Mouse (Mus musculus): ENCODE measurements around the gene Ctnnb1. TPM values are rescaled to one million over a fixed set of nuclear protein-coding genes. Genes with fewer than 3 reads are reported as not detected.

The Ctnnb1 gene
- polyA plus RNA-seq, 1 experiment = 150 TPM

GRCm38 (mm10) chr9:120940858-120941257 lies 11.8 kb downstream of the Ctnnb1 start:
- no peak for TF ChIP-seq POLR2A (IDR thresholded peaks at IDR 0.05; ENCODE audit: borderline replicate concordance, control insufficient read depth, low read depth, low read length)
- TF ChIP-seq CTCF (IDR thresholded peaks at IDR 0.05; ENCODE audit: control insufficient read depth, insufficient read depth, low read length) = no peak
- Histone ChIP-seq H3K4me1 (ENCODE audit: control insufficient read depth, insufficient read depth, low read length) (peaks cover 7% of the 10 kb centered on the region), H3K4me3 (replicated peaks; ENCODE audit: control insufficient read depth, low read depth, low read length) (no peak overlapping the region), H3K27ac (ENCODE audit: control insufficient read depth, insufficient read depth, low read depth, low read length, poor library complexity) (no peak overlapping the region)
- WGBS = 54% methylated on average over 3 of the region's 3 CpGs

DNA sequence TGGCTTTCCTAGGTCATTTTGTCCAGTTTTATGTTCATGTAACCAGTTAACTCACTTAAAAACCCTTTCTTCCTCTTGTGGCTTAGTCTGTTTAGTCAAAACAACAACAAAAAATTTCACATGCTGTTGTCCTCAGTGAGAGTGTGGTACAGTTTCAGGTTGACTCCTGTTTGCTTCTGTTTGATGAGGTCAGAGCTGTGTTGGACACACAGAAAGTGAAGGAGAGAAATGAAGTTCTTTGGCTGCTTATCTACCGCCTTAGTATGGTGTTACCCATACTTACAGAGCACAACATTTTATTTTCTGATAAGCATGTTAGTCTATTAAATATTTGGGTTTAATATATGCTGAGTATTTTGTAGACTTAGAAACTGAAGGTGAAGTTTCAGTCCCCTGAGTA lies 14.7 kb downstream of the Ctnnb1 start:
- no peak for TF ChIP-seq CTCF (IDR thresholded peaks at IDR 0.05; ENCODE audit: control insufficient read depth, insufficient read depth, low read length)
- TF ChIP-seq POLR2A (IDR thresholded peaks at IDR 0.05; ENCODE audit: borderline replicate concordance, control insufficient read depth, low read depth, low read length) = no peak
- H3K27ac ChIP-seq (ENCODE audit: control insufficient read depth, insufficient read depth, low read depth, low read length, poor library complexity) = no peak overlapping the region
- peaks cover 6% of the 10 kb centered on the region for H3K4me1 ChIP-seq (ENCODE audit: control insufficient read depth, insufficient read depth, low read length)
- 53% methylated on average over 1 of the region's 1 CpGs for WGBS
- no peak overlapping the region for H3K4me3 ChIP-seq (replicated peaks; ENCODE audit: control insufficient read depth, low read depth, low read length)

GRCm38 (mm10) chr9:120944211-120944610 lies 15.2 kb downstream of the Ctnnb1 start:
- 46% methylated on average over 3 of the region's 3 CpGs for WGBS
- no peak overlapping the region; the same call in 1 of the 2 replicates for H3K27ac ChIP-seq (ENCODE audit: control insufficient read depth, insufficient read depth, low read depth, low read length, poor library complexity)
- TF ChIP-seq CTCF (IDR thresholded peaks at IDR 0.05; ENCODE audit: control insufficient read depth, insufficient read depth, low read length) (no peak), POLR2A (IDR thresholded peaks at IDR 0.05; ENCODE audit: borderline replicate concordance, control insufficient read depth, low read depth, low read length) (no peak)
- no peak overlapping the region for H3K4me3 ChIP-seq (replicated peaks; ENCODE audit: control insufficient read depth, low read depth, low read length)
- H3K4me1 ChIP-seq (ENCODE audit: control insufficient read depth, insufficient read depth, low read length) = peaks cover 6% of the 10 kb centered on the region

DNA sequence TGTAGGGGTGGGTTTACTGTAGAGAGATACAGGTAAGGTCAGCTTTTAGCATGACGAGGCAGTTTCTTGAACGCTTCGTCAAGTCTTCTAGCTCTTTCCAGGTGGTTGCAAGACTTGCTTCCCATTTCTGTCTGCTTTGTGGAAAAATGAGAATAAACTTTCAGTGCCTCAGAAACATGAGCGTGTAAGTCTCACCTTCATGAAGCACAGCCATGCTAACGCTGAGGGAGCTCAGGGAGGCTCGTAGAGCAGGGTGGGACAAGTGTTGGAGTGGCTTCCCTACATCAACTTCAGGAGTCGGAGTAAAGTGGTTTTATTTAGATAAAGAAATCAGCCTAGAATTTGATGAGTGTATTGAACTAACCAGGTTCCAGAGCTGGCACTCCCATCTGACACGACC lies 17.1 kb downstream of the Ctnnb1 start:
- H3K4me3 ChIP-seq (replicated peaks; ENCODE audit: control insufficient read depth, low read depth, low read length) = no peak overlapping the region
- peaks cover 3% of the 10 kb centered on the region; the same call in 1 of the 2 replicates for H3K4me1 ChIP-seq (ENCODE audit: control insufficient read depth, insufficient read depth, low read length)
- no peak overlapping the region for H3K27ac ChIP-seq (ENCODE audit: control insufficient read depth, insufficient read depth, low read depth, low read length, poor library complexity)
- TF ChIP-seq CTCF (IDR thresholded peaks at IDR 0.05; ENCODE audit: control insufficient read depth, insufficient read depth, low read length) = no peak
- no peak for TF ChIP-seq POLR2A (IDR thresholded peaks at IDR 0.05; ENCODE audit: borderline replicate concordance, control insufficient read depth, low read depth, low read length)
- WGBS = 61% methylated on average over 8 of the region's 8 CpGs

GRCm38 (mm10) chr9:120948832-120949231 lies 19.8 kb downstream of the Ctnnb1 start:
- TF ChIP-seq POLR2A (IDR thresholded peaks at IDR 0.05; ENCODE audit: borderline replicate concordance, control insufficient read depth, low read depth, low read length) = no peak
- TF ChIP-seq CTCF (IDR thresholded peaks at IDR 0.05; ENCODE audit: control insufficient read depth, insufficient read depth, low read length) = no peak
- 97% methylated on average over 1 of the region's 1 CpGs for WGBS
- Histone ChIP-seq H3K27ac (ENCODE audit: control insufficient read depth, insufficient read depth, low read depth, low read length, poor library complexity) (no peak overlapping the region), H3K4me1 (ENCODE audit: control insufficient read depth, insufficient read depth, low read length) (peaks cover 3% of the 10 kb centered on the region; the same call in 1 of the 2 replicates), H3K4me3 (replicated peaks; ENCODE audit: control insufficient read depth, low read depth, low read length) (no peak overlapping the region)

DNA sequence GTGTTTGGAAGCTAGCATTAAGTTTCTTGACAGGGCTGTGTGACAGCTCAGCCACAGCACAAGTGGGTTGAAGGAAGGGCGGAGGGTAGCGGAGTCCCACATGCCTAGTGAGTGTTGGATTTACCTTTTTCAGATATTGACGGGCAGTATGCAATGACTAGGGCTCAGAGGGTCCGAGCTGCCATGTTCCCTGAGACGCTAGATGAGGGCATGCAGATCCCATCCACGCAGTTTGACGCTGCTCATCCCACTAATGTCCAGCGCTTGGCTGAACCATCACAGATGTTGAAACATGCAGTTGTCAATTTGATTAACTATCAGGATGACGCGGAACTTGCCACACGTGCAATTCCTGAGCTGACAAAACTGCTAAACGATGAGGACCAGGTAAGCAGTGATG lies 21.7 kb downstream of the Ctnnb1 start:
- TF ChIP-seq POLR2A (IDR thresholded peaks at IDR 0.05; ENCODE audit: borderline replicate concordance, control insufficient read depth, low read depth, low read length) = no peak
- TF ChIP-seq CTCF (IDR thresholded peaks at IDR 0.05; ENCODE audit: control insufficient read depth, insufficient read depth, low read length) = no peak
- Histone ChIP-seq H3K4me3 (replicated peaks; ENCODE audit: control insufficient read depth, low read depth, low read length) (no peak overlapping the region), H3K4me1 (ENCODE audit: control insufficient read depth, insufficient read depth, low read length) (no peaks in the 10 kb centered on the region; the same call in 1 of the 2 replicates), H3K27ac (ENCODE audit: control insufficient read depth, insufficient read depth, low read depth, low read length, poor library complexity) (no peak overlapping the region)
- 91% methylated on average over 12 of the region's 12 CpGs for WGBS

GRCm38 (mm10) chr9:120951947-120952346 lies 22.9 kb downstream of the Ctnnb1 start:
- H3K4me1 ChIP-seq (ENCODE audit: control insufficient read depth, insufficient read depth, low read length) = no peaks in the 10 kb centered on the region; the same call in 1 of the 2 replicates
- 92% methylated on average over 3 of the region's 3 CpGs for WGBS
- no peak overlapping the region for H3K4me3 ChIP-seq (replicated peaks; ENCODE audit: control insufficient read depth, low read depth, low read length)
- H3K27ac ChIP-seq (ENCODE audit: control insufficient read depth, insufficient read depth, low read depth, low read length, poor library complexity) = no peak overlapping the region
- TF ChIP-seq CTCF (IDR thresholded peaks at IDR 0.05; ENCODE audit: control insufficient read depth, insufficient read depth, low read length) (no peak), POLR2A (IDR thresholded peaks at IDR 0.05; ENCODE audit: borderline replicate concordance, control insufficient read depth, low read depth, low read length) (no peak)

GRCm38 (mm10) chr9:120958051-120958450 lies 29.0 kb downstream of the Ctnnb1 start:
- WGBS = 96% methylated on average over 5 of the region's 5 CpGs

DNA sequence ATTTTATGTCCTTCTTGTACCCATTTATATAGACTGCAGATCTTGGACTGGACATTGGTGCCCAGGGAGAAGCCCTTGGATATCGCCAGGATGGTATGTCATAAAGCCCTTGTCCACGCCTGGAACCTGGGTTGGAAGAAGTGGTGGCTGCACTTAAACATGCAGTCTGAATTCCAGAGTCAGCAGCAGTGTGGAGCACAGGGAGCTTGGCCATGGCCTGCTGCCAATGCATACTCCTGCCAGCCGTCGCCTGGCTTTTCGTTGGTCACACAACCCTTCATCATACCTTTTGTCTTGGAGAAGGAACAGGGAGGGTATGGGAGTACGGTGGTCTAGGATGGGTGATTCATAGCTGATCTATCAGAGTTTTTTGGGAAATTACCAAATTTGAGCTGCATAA lies 29.5 kb downstream of the Ctnnb1 start:
- H3K4me3 ChIP-seq (replicated peaks; ENCODE audit: control insufficient read depth, low read depth, low read length) = no peak overlapping the region
- H3K27ac ChIP-seq (ENCODE audit: control insufficient read depth, insufficient read depth, low read depth, low read length, poor library complexity) = no peak overlapping the region
- no peaks in the 10 kb centered on the region; the same call in 1 of the 2 replicates for H3K4me1 ChIP-seq (ENCODE audit: control insufficient read depth, insufficient read depth, low read length)
- TF ChIP-seq POLR2A (IDR thresholded peaks at IDR 0.05; ENCODE audit: borderline replicate concordance, control insufficient read depth, low read depth, low read length) = no peak
- no peak for TF ChIP-seq CTCF (IDR thresholded peaks at IDR 0.05; ENCODE audit: control insufficient read depth, insufficient read depth, low read length)
- 86% methylated on average over 6 of the region's 6 CpGs for WGBS

More at GRCm38 (mm10) chr9:120958051-120958450, 29.0 kb downstream of the Ctnnb1 start:
- no peaks in the 10 kb centered on the region; the same call in 1 of the 2 replicates for H3K4me1 ChIP-seq (ENCODE audit: control insufficient read depth, insufficient read depth, low read length)
- H3K27ac ChIP-seq (ENCODE audit: control insufficient read depth, insufficient read depth, low read depth, low read length, poor library complexity) = no peak overlapping the region
- H3K4me3 ChIP-seq (replicated peaks; ENCODE audit: control insufficient read depth, low read depth, low read length) = no peak overlapping the region
- TF ChIP-seq CTCF (IDR thresholded peaks at IDR 0.05; ENCODE audit: control insufficient read depth, insufficient read depth, low read length) (no peak), POLR2A (IDR thresholded peaks at IDR 0.05; ENCODE audit: borderline replicate concordance, control insufficient read depth, low read depth, low read length) (no peak)
